24 mouse cellular contexts compared by ENCODE assay signal in genomic region chr4:57965516-57965915, GRCm38 (mm10). TPM values are rescaled to one million over a fixed set of nuclear protein-coding genes. Genes with fewer than 3 reads are reported as not detected.
"Had no signal": no experiment of that assay in that cellular context is flagged by ENCODE, and none has a peak within 500 bp of the region (broad histone marks: within the 10 kb centered on the region; RNA-seq: fewer than 3 reads in every experiment).

No protein-coding gene starts in this region.

- H3K4me3 ChIP-seq: midbrain, embryonic 10.5 days; midbrain, embryonic 13.5 days; midbrain, embryonic 15.5 days; myocyte; neural tube, embryonic 13.5 days; neural tube, embryonic 15.5 days had no signal

- H3K27ac ChIP-seq: midbrain, embryonic 10.5 days; midbrain, embryonic 13.5 days; midbrain, embryonic 15.5 days; neural tube, embryonic 13.5 days; neural tube, embryonic 15.5 days had no signal

- H3K9ac ChIP-seq: lung, embryonic 14.5 days; midbrain, embryonic 13.5 days; midbrain, embryonic 15.5 days; neural tube, embryonic 13.5 days; neural tube, embryonic 15.5 days had no signal

- H3K27me3 ChIP-seq: midbrain, embryonic 13.5 days; midbrain, embryonic 15.5 days; neural tube, embryonic 13.5 days; neural tube, embryonic 15.5 days had no signal

- H3K4me2 ChIP-seq: lung, embryonic 14.5 days; midbrain, embryonic 13.5 days; midbrain, embryonic 15.5 days; neural tube, embryonic 13.5 days; neural tube, embryonic 15.5 days had no signal

- H3K9me3 ChIP-seq: midbrain, embryonic 10.5 days; midbrain, embryonic 13.5 days; midbrain, embryonic 15.5 days; neural tube, embryonic 13.5 days; neural tube, embryonic 15.5 days had no signal

- H3K36me3 ChIP-seq: midbrain, embryonic 10.5 days; midbrain, embryonic 13.5 days; midbrain, embryonic 15.5 days; neural tube, embryonic 13.5 days; neural tube, embryonic 15.5 days had no signal

- H3K4me1 ChIP-seq: midbrain, embryonic 10.5 days; midbrain, embryonic 13.5 days; midbrain, embryonic 15.5 days; neural tube, embryonic 13.5 days; neural tube, embryonic 15.5 days had no signal

- ATAC-seq: midbrain, embryonic 13.5 days; midbrain, embryonic 15.5 days had no signal

- DNase-seq: lung, adult 18-20 months; lung, embryonic 14.5 days; lung, postnatal 10 days; lung, postnatal 4 days; retina, postnatal 1 day; right cerebral cortex, adult 18-20 months; right cerebral cortex, postnatal 25 days; right cerebral cortex, postnatal 4 days; spleen, adult 18-20 months; thymus, adult 18-20 months; thymus, postnatal 14 days; thymus, postnatal 36 days had no signal

RNA-seq across cellular contexts. Expression of gene Txndc8, which starts 43.4 kb away (rescaled TPM):
- polyA plus RNA-seq: lung, embryonic 14.5 days; lung, embryonic 16.5 days; midbrain, embryonic 10.5 days; midbrain, embryonic 13.5 days; midbrain, embryonic 15.5 days; myocyte; neural tube, embryonic 11.5 days; neural tube, embryonic 13.5 days; neural tube, embryonic 15.5 days; small intestine, adult 2 months; stomach, embryonic 14.5 days; stomach, embryonic 16.5 days; thymus, postnatal 0 days had no signal

RNA-seq across cellular contexts. Expression of gene D630039A03Rik, which starts 49.4 kb away (rescaled TPM):
- polyA plus RNA-seq: midbrain, embryonic 13.5 days had no signal
